Mouse (Mus musculus): ENCODE data around the gene Urb1.

The Urb1 gene

GRCm38 (mm10) chr16:90809975-90810715, at the start of gene Urb1:
Urb1 (minus strand) TSS chr16:90810413.
- DNase-seq (ENCODE audit: low read depth, low spot score), result peak; percentile 94

GRCm38 (mm10) chr16:90858206-90858605, 48.0 kb upstream of the Urb1 start:
- no peak for DNase-seq (ENCODE audit: low read depth, low spot score)

GRCm38 (mm10) chr16:90856552-90857200, 46.5 kb upstream of the Urb1 start:
- no peak for DNase-seq (ENCODE audit: low read depth, low spot score)

GRCm38 (mm10) chr16:90851621-90852334, 41.6 kb upstream of the Urb1 start:
- no peak for DNase-seq (ENCODE audit: low read depth, low spot score)

GRCm38 (mm10) chr16:90850881-90851280, 40.7 kb upstream of the Urb1 start:
- DNase-seq (ENCODE audit: low read depth, low spot score), result no peak

GRCm38 (mm10) chr16:90849262-90849661, 39.0 kb upstream of the Urb1 start:
- DNase-seq (ENCODE audit: low read depth, low spot score), result peak; percentile 82

GRCm38 (mm10) chr16:90848697-90849096, 38.5 kb upstream of the Urb1 start:
- no peak for DNase-seq (ENCODE audit: low read depth, low spot score)

GRCm38 (mm10) chr16:90845591-90845990, 35.4 kb upstream of the Urb1 start:
- DNase-seq (ENCODE audit: low read depth, low spot score), result no peak

- DNase-seq (ENCODE audit: low read depth, low spot score), result no peak
Observed at GRCm38 (mm10) chr16:90845038-90845437, 34.8 kb upstream of the Urb1 start.

GRCm38 (mm10) chr16:90842164-90842563, 32.0 kb upstream of the Urb1 start:
- DNase-seq (ENCODE audit: low read depth, low spot score), result no peak

- DNase-seq (ENCODE audit: low read depth, low spot score), result no peak
Observed at GRCm38 (mm10) chr16:90837431-90837830, 27.2 kb upstream of the Urb1 start.

GRCm38 (mm10) chr16:90833041-90833791, 23.0 kb upstream of the Urb1 start:
- DNase-seq (ENCODE audit: low read depth, low spot score), result no peak

- no peak for DNase-seq (ENCODE audit: low read depth, low spot score)
Observed at GRCm38 (mm10) chr16:90832495-90832894, 22.3 kb upstream of the Urb1 start.

- no peak for DNase-seq (ENCODE audit: low read depth, low spot score)
Observed at GRCm38 (mm10) chr16:90831676-90832075, 21.5 kb upstream of the Urb1 start.

- DNase-seq (ENCODE audit: low read depth, low spot score), result peak; percentile 49
Observed at GRCm38 (mm10) chr16:90830686-90831439, 20.6 kb upstream of the Urb1 start.

GRCm38 (mm10) chr16:90829894-90830685, 19.9 kb upstream of the Urb1 start:
- DNase-seq (ENCODE audit: low read depth, low spot score), result peak; percentile 36

GRCm38 (mm10) chr16:90829136-90829535, 18.9 kb upstream of the Urb1 start:
- no peak for DNase-seq (ENCODE audit: low read depth, low spot score)

- DNase-seq (ENCODE audit: low read depth, low spot score), result no peak
Observed at GRCm38 (mm10) chr16:90827498-90827897, 17.3 kb upstream of the Urb1 start.

GRCm38 (mm10) chr16:90826457-90826856, 16.2 kb upstream of the Urb1 start, which contains the start of gene Eva1c:
Eva1c (plus strand) TSS chr16:90826719.
- DNase-seq (ENCODE audit: low read depth, low spot score), result peak; percentile 31

GRCm38 (mm10) chr16:90826041-90826440, 15.8 kb upstream of the Urb1 start:
- DNase-seq (ENCODE audit: low read depth, low spot score), result no peak

Measured in ES-CJ7 (cell line).